Mouse (Mus musculus): ENCODE data around the gene Gm4559. TPM values are rescaled to one million over a fixed set of nuclear protein-coding genes. Genes with fewer than 3 reads are reported as not detected.
"Not testable (repeated sequence)": the region's sequence is repeated elsewhere in the genome, so short reads cannot be mapped to it uniquely, and the experiment has no call there.

Gene Gm4559
- polyA plus RNA-seq, 1 experiment from 2014 or later: not detected

GRCm38 (mm10) chr7:142249824-142250223, 24.3 kb downstream of the Gm4559 start:
- WGBS: 6% methylated on average over 1 of the region's 1 CpGs
- Histone ChIP-seq H3K36me3 (ENCODE audit: control insufficient read depth, insufficient read depth, low read length) (no peaks in the 10 kb centered on the region), H3K9ac (ENCODE audit: low read depth, low read length) (no peak overlapping the region), H3K27me3 (replicated peaks; ENCODE audit: control insufficient read depth, insufficient read depth, low read length) (no peaks in the 10 kb centered on the region), H3K27ac (replicated peaks; ENCODE audit: low read depth, low read length) (no peak overlapping the region), H3K4me1 (ENCODE audit: control insufficient read depth, insufficient read depth, low read length) (no peaks in the 10 kb centered on the region), H3K4me2 (ENCODE audit: low read depth, low read length) (no peak overlapping the region), H3K9me3 (ENCODE audit: control insufficient read depth, low read length) (no peaks in the 10 kb centered on the region), H3K4me3 (ENCODE audit: low read depth, low read length) (no peak overlapping the region)
- ATAC-seq (ENCODE audit: low read depth) (no peak), DNase-seq (ENCODE audit: low spot score) (peak; percentile 34)

DNA sequence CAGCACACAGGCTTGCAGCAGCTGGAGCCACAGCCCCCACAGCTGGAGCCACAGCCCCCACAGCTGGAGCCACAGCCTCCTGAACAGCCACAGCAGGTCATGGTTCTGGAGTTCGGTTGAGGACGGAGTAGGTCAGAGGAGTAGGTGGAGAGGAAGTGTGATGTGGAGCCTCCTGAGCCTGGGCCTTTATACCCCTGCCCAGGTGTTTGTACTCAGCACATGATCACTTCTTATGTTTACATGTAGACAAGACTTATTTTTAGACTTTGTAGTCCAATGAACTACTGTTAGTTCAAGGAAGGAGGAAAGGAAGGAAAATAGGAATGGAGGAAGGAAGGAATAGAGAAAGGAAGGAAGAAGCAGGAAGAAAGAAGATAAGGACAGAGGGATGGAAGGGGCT, 33.2 kb downstream of the Gm4559 start, which contains the start of gene Gm40460:
Gene Gm40460, minus strand, starts transcription at position 101 of the 400 bp plus-strand sequence.
- Histone ChIP-seq H3K27ac (replicated peaks; ENCODE audit: low read depth, low read length) (no peak within 1 kb of the TSS), H3K36me3 (ENCODE audit: control insufficient read depth, insufficient read depth, low read length) (no peaks in the 10 kb centered on the region), H3K27me3 (replicated peaks; ENCODE audit: control insufficient read depth, insufficient read depth, low read length) (no peaks in the 10 kb centered on the region), H3K9me3 (ENCODE audit: control insufficient read depth, low read length) (no peaks in the 10 kb centered on the region; the same call in 1 of the 2 replicates), H3K4me1 (ENCODE audit: control insufficient read depth, insufficient read depth, low read length) (no peaks in the 10 kb centered on the region), H3K4me3 (ENCODE audit: low read depth, low read length) (no peak within 1 kb of the TSS), H3K4me2 (ENCODE audit: low read depth, low read length) (no peak within 1 kb of the TSS), H3K9ac (ENCODE audit: low read depth, low read length) (no peak within 1 kb of the TSS)
- no peak for ATAC-seq (ENCODE audit: low read depth)
- no peak for DNase-seq (ENCODE audit: low spot score)
- WGBS: 40% methylated on average over 2 of the region's 2 CpGs

DNA sequence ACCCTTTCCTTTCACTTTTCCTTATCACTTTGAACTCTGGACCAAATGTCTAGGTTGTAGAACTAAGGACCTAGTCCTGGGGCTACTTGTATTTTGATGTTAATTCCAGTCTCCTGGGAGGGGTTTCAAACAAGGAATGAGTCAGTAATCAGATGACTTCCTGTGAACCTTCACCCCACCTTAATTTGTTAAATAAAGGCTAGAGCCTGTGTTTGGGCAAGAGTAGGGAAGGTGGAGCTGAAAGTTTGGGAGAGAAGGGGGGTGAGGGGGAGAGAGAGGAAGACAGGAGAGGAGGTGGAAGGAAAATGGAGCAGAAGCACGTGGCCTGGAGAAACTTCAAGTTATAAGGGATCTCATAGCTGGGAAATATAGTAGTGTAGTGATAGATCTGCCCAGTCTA, 42.6 kb downstream of the Gm4559 start:
- no peak overlapping the region for H3K4me2 ChIP-seq (ENCODE audit: low read depth, low read length)
- no peak overlapping the region for H3K9ac ChIP-seq (ENCODE audit: low read depth, low read length)
- peaks cover 4% of the 10 kb centered on the region; the same call in 1 of the 2 replicates for H3K9me3 ChIP-seq (ENCODE audit: control insufficient read depth, low read length)
- no peaks in the 10 kb centered on the region for H3K36me3 ChIP-seq (ENCODE audit: control insufficient read depth, insufficient read depth, low read length)
- H3K4me1 ChIP-seq (ENCODE audit: control insufficient read depth, insufficient read depth, low read length): no peaks in the 10 kb centered on the region
- no peak overlapping the region for H3K4me3 ChIP-seq (ENCODE audit: low read depth, low read length)
- DNase-seq (ENCODE audit: low spot score): no peak
- no peaks in the 10 kb centered on the region for H3K27me3 ChIP-seq (replicated peaks; ENCODE audit: control insufficient read depth, insufficient read depth, low read length)
- no peak for ATAC-seq (ENCODE audit: low read depth)
- WGBS: 26% methylated on average over 1 of the region's 1 CpGs
- H3K27ac ChIP-seq (replicated peaks; ENCODE audit: low read depth, low read length): no peak overlapping the region

GRCm38 (mm10) chr7:142229871-142230270, 44.3 kb downstream of the Gm4559 start, which contains the start of gene Krtap5-5:
Gene Krtap5-5, minus strand, starts transcription at chr7:142229971.
- not testable (repeated sequence) for H3K27ac ChIP-seq (replicated peaks; ENCODE audit: low read depth, low read length); H3K4me1 ChIP-seq (ENCODE audit: control insufficient read depth, insufficient read depth, low read length); H3K36me3 ChIP-seq (ENCODE audit: control insufficient read depth, insufficient read depth, low read length); H3K4me3 ChIP-seq (ENCODE audit: low read depth, low read length); ATAC-seq (ENCODE audit: low read depth); H3K27me3 ChIP-seq (replicated peaks; ENCODE audit: control insufficient read depth, insufficient read depth, low read length); DNase-seq (ENCODE audit: low spot score); H3K4me2 ChIP-seq (ENCODE audit: low read depth, low read length); H3K9ac ChIP-seq (ENCODE audit: low read depth, low read length); H3K9me3 ChIP-seq (ENCODE audit: control insufficient read depth, low read length)
- WGBS: 55% methylated on average over 3 of the region's 3 CpGs

DNA sequence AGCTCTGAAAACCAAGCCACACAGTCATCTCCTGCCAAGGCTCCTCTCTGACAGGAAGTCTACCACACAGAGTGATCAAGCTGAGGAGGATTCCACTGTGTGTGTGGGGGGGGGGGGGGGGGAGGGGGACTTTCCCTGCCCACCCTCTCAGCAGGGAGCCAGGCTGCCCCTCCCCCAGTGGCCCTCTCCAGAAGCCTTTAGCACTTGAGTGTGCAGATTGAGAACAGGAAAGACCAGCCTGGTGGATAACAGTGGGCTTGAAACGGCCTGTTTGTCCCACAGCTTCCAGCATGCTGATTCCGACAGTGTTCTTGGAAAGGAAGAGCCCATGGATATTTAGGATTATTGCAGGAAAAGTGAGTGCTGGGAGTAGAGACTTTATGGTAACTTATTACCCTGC, 49.6 kb downstream of the Gm4559 start:
- H3K4me1 ChIP-seq (ENCODE audit: control insufficient read depth, insufficient read depth, low read length): no peaks in the 10 kb centered on the region
- H3K9me3 ChIP-seq (ENCODE audit: control insufficient read depth, low read length): no peaks in the 10 kb centered on the region
- no peak for ATAC-seq (ENCODE audit: low read depth)
- WGBS: 26% methylated on average over 2 of the region's 2 CpGs
- DNase-seq (ENCODE audit: low spot score): peak; percentile 13
- H3K36me3 ChIP-seq (ENCODE audit: control insufficient read depth, insufficient read depth, low read length): no peaks in the 10 kb centered on the region
- no peaks in the 10 kb centered on the region for H3K27me3 ChIP-seq (replicated peaks; ENCODE audit: control insufficient read depth, insufficient read depth, low read length)
- H3K4me2 ChIP-seq (ENCODE audit: low read depth, low read length): no peak overlapping the region
- no peak overlapping the region for H3K9ac ChIP-seq (ENCODE audit: low read depth, low read length)
- no peak overlapping the region for H3K27ac ChIP-seq (replicated peaks; ENCODE audit: low read depth, low read length)
- H3K4me3 ChIP-seq (ENCODE audit: low read depth, low read length): no peak overlapping the region

Other genes with a start within 250 kb of the Gm4559 start
- 65.8 and 68.4 TPM in 2 replicates for gene Mob2, start 213.3 kb downstream of the Gm4559 start, polyA plus RNA-seq (2014; fragmentation: Nextera tagmentation; extraction: Ambion mirVana)
- 7.1 and 11.1 TPM in 2 replicates for gene Dusp8, start 178.5 kb downstream of the Gm4559 start, polyA plus RNA-seq (2014; fragmentation: Nextera tagmentation; extraction: Ambion mirVana)
- 0.28 TPM in 1 of 2 replicates, not detected in the other for gene Gm45618, start 153.6 kb downstream of the Gm4559 start, polyA plus RNA-seq (2014; fragmentation: Nextera tagmentation; extraction: Ambion mirVana)
- not detected in 2 replicates for gene Gm39115, start 138.3 kb downstream of the Gm4559 start, polyA plus RNA-seq (2014; fragmentation: Nextera tagmentation; extraction: Ambion mirVana)
- gene Gm45337, start 129.8 kb downstream of the Gm4559 start, polyA plus RNA-seq (2014; fragmentation: Nextera tagmentation; extraction: Ambion mirVana): not detected in 2 replicates
- gene Gm29735, start 117.2 kb downstream of the Gm4559 start, polyA plus RNA-seq (2014; fragmentation: Nextera tagmentation; extraction: Ambion mirVana): not detected in 2 replicates
- not detected in 2 replicates for gene Gm4553, start 108.6 kb downstream of the Gm4559 start, polyA plus RNA-seq (2014; fragmentation: Nextera tagmentation; extraction: Ambion mirVana)
- gene Krtap5-2, start 98.4 kb downstream of the Gm4559 start, polyA plus RNA-seq (2014; fragmentation: Nextera tagmentation; extraction: Ambion mirVana): not detected in 2 replicates
- gene Gm10153, start 84.0 kb downstream of the Gm4559 start, polyA plus RNA-seq (2014; fragmentation: Nextera tagmentation; extraction: Ambion mirVana): not detected in 2 replicates
- not detected in 2 replicates for gene Krtap5-3, start 73.0 kb downstream of the Gm4559 start, polyA plus RNA-seq (2014; fragmentation: Nextera tagmentation; extraction: Ambion mirVana)
- not detected in 2 replicates for gene Gm7579, start 62.5 kb downstream of the Gm4559 start, polyA plus RNA-seq (2014; fragmentation: Nextera tagmentation; extraction: Ambion mirVana)
- gene Krtap5-5, start 44.4 kb downstream of the Gm4559 start, polyA plus RNA-seq (2014; fragmentation: Nextera tagmentation; extraction: Ambion mirVana): 0.19 TPM in 1 of 2 replicates, not detected in the other
- not detected in 2 replicates for gene Gm40460, start 33.3 kb downstream of the Gm4559 start, polyA plus RNA-seq (2014; fragmentation: Nextera tagmentation; extraction: Ambion mirVana)
- not detected in 2 replicates for gene Gm2431, start 16.0 kb downstream of the Gm4559 start, polyA plus RNA-seq (2014; fragmentation: Nextera tagmentation; extraction: Ambion mirVana)
- not detected in 2 replicates for gene Krtap5-1, start 22.8 kb upstream of the Gm4559 start, polyA plus RNA-seq (2014; fragmentation: Nextera tagmentation; extraction: Ambion mirVana)
- gene Krtap5-4, start 29.2 kb upstream of the Gm4559 start, polyA plus RNA-seq (2014; fragmentation: Nextera tagmentation; extraction: Ambion mirVana): not detected in 2 replicates
- 3.0 and 3.3 TPM in 2 replicates for gene Ifitm10, start 99.4 kb upstream of the Gm4559 start, polyA plus RNA-seq (2014; fragmentation: Nextera tagmentation; extraction: Ambion mirVana)
- 0.46 TPM in 1 of 2 replicates, not detected in the other for gene Gm49369, start 108.3 kb upstream of the Gm4559 start, polyA plus RNA-seq (2014; fragmentation: Nextera tagmentation; extraction: Ambion mirVana)
- 342 and 350 TPM in 2 replicates for gene Ctsd, start 113.7 kb upstream of the Gm4559 start, polyA plus RNA-seq (2014; fragmentation: Nextera tagmentation; extraction: Ambion mirVana)
- 1.9 and 3.9 TPM in 2 replicates for gene Syt8, start 160.5 kb upstream of the Gm4559 start, polyA plus RNA-seq (2014; fragmentation: Nextera tagmentation; extraction: Ambion mirVana)
- gene Tnni2, start 167.4 kb upstream of the Gm4559 start, polyA plus RNA-seq (2014; fragmentation: Nextera tagmentation; extraction: Ambion mirVana): 319 and 564 TPM in 2 replicates
- gene Lsp1, start 186.4 kb upstream of the Gm4559 start, polyA plus RNA-seq (2014; fragmentation: Nextera tagmentation; extraction: Ambion mirVana): 40.1 and 42.6 TPM in 2 replicates
- gene Tnnt3, start 224.5 kb upstream of the Gm4559 start, polyA plus RNA-seq (2014; fragmentation: Nextera tagmentation; extraction: Ambion mirVana): 376 and 643 TPM in 2 replicates

Measured in embryonic facial prominence, embryonic 14.5 days (tissue).